Mouse (Mus musculus) hindbrain, embryonic 14.5 days (tissue): ENCODE data around the gene Ikbkg. TPM values are rescaled to one million over a fixed set of nuclear protein-coding genes. Genes with fewer than 3 reads are reported as not detected.
A peak's percentile ranks its signal among the peaks of the same experiment; 100 is the strongest.

Experiments used
- ATAC-seq: fragments of 200-750 bp; cut with Nextera tagmentation; 2 replicates; pipeline ENCODE4 v1.8.0; 2017; ENCODE audit warnings: moderate number of reproducible peaks, mild to moderate bottlenecking, moderate TSS enrichment, moderate library complexity; ENCODE audit not compliant: low FRiP score
- DNase-seq: peaks from one replicate; pipeline ENCODE4 v3.0.0-alpha.2; 2015; ENCODE audit warnings: low spot score
- H3K27ac ChIP-seq: fragments of 300-500 bp; sonication (generic); 2 replicates; pipeline ENCODE4 v1.5.1; 2014; ENCODE audit warnings: mild to moderate bottlenecking, moderate library complexity
- H3K27me3 ChIP-seq: fragments of 300-500 bp; sonication (generic); 2 replicates; pipeline ENCODE4 v1.6.1; 2014; ENCODE audit warnings: mild to moderate bottlenecking, low read length, mixed read lengths; ENCODE audit not compliant: control insufficient read depth, insufficient read depth
- H3K36me3 ChIP-seq: fragments of 300-500 bp; sonication (generic); replicated peaks from 2 replicates; pipeline ENCODE4 v1.6.1; 2014; ENCODE audit not compliant: control insufficient read depth, insufficient read depth
- H3K4me1 ChIP-seq: fragments of 300-500 bp; sonication (generic); replicated peaks from 2 replicates; pipeline ENCODE4 v1.6.1; 2014; ENCODE audit warnings: antibody characterized with exemption, low read length, mixed read lengths; ENCODE audit not compliant: control insufficient read depth, insufficient read depth
- H3K4me2 ChIP-seq: fragments of 300-500 bp; sonication (generic); replicated peaks from 2 replicates; pipeline ENCODE4 v1.6.1; 2014; ENCODE audit warnings: mild to moderate bottlenecking, moderate library complexity
- H3K4me3 ChIP-seq: fragments of 300-500 bp; sonication (generic); replicated peaks from 2 replicates; pipeline ENCODE4 v1.5.1; 2014; ENCODE audit warnings: mild to moderate bottlenecking, low read length
- H3K9ac ChIP-seq: fragments of 300-500 bp; sonication (generic); 2 replicates; pipeline ENCODE4 v1.6.1; 2014
- H3K9me3 ChIP-seq: fragments of 300-500 bp; sonication (generic); 2 replicates; pipeline ENCODE4 v1.6.1; 2016; ENCODE audit warnings: low read length; ENCODE audit not compliant: control insufficient read depth
- WGBS: fragments of 180-500 bp; shearing (Covaris S2); extraction: QIAGEN DNeasy Blood & Tissue Kit; methylation state at CpG from one replicate; pipeline ENCODE4 v1.1.7; 2014; 5-methylcytosine and 5-hydroxymethylcytosine counted together
- polyA plus RNA-seq: library from polyadenylated mRNA; unstranded; fragments of >200 nt; fragmentation: Nextera tagmentation; extraction: Ambion mirVana; gene quantifications from 2 replicates; pipeline ENCODE4 v1.2.1, GENCODE M21; 2014

Ikbkg gene
- polyA plus RNA-seq, 1 experiment from 2014 or later: 17.8 TPM

GRCm38 (mm10) chrX:74384451-74384850, 8.6 kb upstream of the Ikbkg start:
- Histone ChIP-seq H3K27me3 (no peaks in the 10 kb centered on the region), H3K27ac (no peak overlapping the region), H3K9me3 (no peaks in the 10 kb centered on the region), H3K4me1 (no peaks in the 10 kb centered on the region), H3K36me3 (peaks cover 14% of the 10 kb centered on the region), H3K9ac (no peak overlapping the region), H3K4me2 (no peak overlapping the region), H3K4me3 (no peak overlapping the region)
- WGBS: 85% methylated on average over 2 of the region's 2 CpGs
- DNase-seq: no peak
- no peak for ATAC-seq

GRCm38 (mm10) chrX:74388153-74388552, 4.9 kb upstream of the Ikbkg start:
- ATAC-seq: no peak
- no peak for DNase-seq
- H3K4me3 ChIP-seq: no peak overlapping the region
- H3K9ac ChIP-seq: no peak overlapping the region
- H3K4me1 ChIP-seq: no peaks in the 10 kb centered on the region; the same call in 1 of the 2 replicates
- no peak overlapping the region for H3K27ac ChIP-seq
- no peaks in the 10 kb centered on the region for H3K27me3 ChIP-seq
- H3K4me2 ChIP-seq: no peak overlapping the region
- H3K9me3 ChIP-seq: no peaks in the 10 kb centered on the region
- H3K36me3 ChIP-seq: peaks cover 14% of the 10 kb centered on the region

- Histone ChIP-seq H3K27me3 (no peaks in the 10 kb centered on the region), H3K36me3 (no peaks in the 10 kb centered on the region), H3K4me3 (no peak overlapping the region), H3K9ac (no peak overlapping the region), H3K4me1 (no peaks in the 10 kb centered on the region), H3K27ac (no peak overlapping the region), H3K9me3 (no peaks in the 10 kb centered on the region), H3K4me2 (no peak overlapping the region)
- DNase-seq (no peak), ATAC-seq (no peak)
- 91% methylated on average over 3 of the region's 3 CpGs for WGBS
These were observed 7.0 kb downstream of the Ikbkg start for GRCm38 (mm10) chrX:74400136-74400535.

- Histone ChIP-seq H3K27me3 (no peaks in the 10 kb centered on the region), H3K9me3 (no peaks in the 10 kb centered on the region), H3K4me1 (no peaks in the 10 kb centered on the region), H3K9ac (no peak overlapping the region), H3K27ac (no peak overlapping the region), H3K4me3 (no peak overlapping the region), H3K4me2 (no peak overlapping the region), H3K36me3 (no peaks in the 10 kb centered on the region)
- DNase-seq (no peak), ATAC-seq (no peak)
- 34% methylated on average over 2 of the region's 2 CpGs for WGBS
These were observed 15.2 kb downstream of the Ikbkg start for GRCm38 (mm10) chrX:74408340-74408739.

GRCm38 (mm10) chrX:74413377-74413776, 20.3 kb downstream of the Ikbkg start:
- ATAC-seq (peak; percentile 76), DNase-seq (peak; percentile 80)
- Histone ChIP-seq H3K9ac (no peak overlapping the region), H3K27me3 (no peaks in the 10 kb centered on the region), H3K27ac (no peak overlapping the region), H3K4me2 (no peak overlapping the region), H3K36me3 (peaks cover 7% of the 10 kb centered on the region; the same call in 1 of the 2 replicates), H3K9me3 (no peaks in the 10 kb centered on the region), H3K4me3 (no peak overlapping the region), H3K4me1 (no peaks in the 10 kb centered on the region)

- Histone ChIP-seq H3K27me3 (no peaks in the 10 kb centered on the region), H3K27ac (no peak overlapping the region), H3K4me3 (no peak overlapping the region), H3K4me2 (no peak overlapping the region), H3K9me3 (no peaks in the 10 kb centered on the region), H3K36me3 (no peaks in the 10 kb centered on the region), H3K9ac (no peak overlapping the region), H3K4me1 (no peaks in the 10 kb centered on the region)
- DNase-seq: no peak
- no peak for ATAC-seq
These were observed 31.4 kb downstream of the Ikbkg start for GRCm38 (mm10) chrX:74424443-74424842.

- Histone ChIP-seq H3K9me3 (no peaks in the 10 kb centered on the region), H3K4me2 (no peak overlapping the region), H3K4me3 (no peak overlapping the region), H3K4me1 (peaks cover 1% of the 10 kb centered on the region; the same call in 1 of the 2 replicates), H3K27ac (no peak overlapping the region), H3K27me3 (no peaks in the 10 kb centered on the region), H3K9ac (no peak overlapping the region), H3K36me3 (no peaks in the 10 kb centered on the region)
- whole genome bisulfite sequencing: 90% methylated on average over 4 of the region's 4 CpGs
- no peak for DNase-seq
- no peak for ATAC-seq
These were observed 32.1 kb downstream of the Ikbkg start for GRCm38 (mm10) chrX:74425195-74425594.

- H3K27me3 ChIP-seq: no peaks in the 10 kb centered on the region
- DNase-seq (no peak), ATAC-seq (no peak)
- H3K9me3 ChIP-seq: no peaks in the 10 kb centered on the region
- no peak overlapping the region for H3K27ac ChIP-seq
- no peaks in the 10 kb centered on the region for H3K36me3 ChIP-seq
- WGBS: 65% methylated on average over 1 of the region's 1 CpGs
- H3K4me3 ChIP-seq: no peak overlapping the region
- H3K9ac ChIP-seq: no peak overlapping the region
- H3K4me1 ChIP-seq: peaks cover 4% of the 10 kb centered on the region; the same call in 1 of the 2 replicates
- no peak overlapping the region for H3K4me2 ChIP-seq
These were observed 33.2 kb downstream of the Ikbkg start for GRCm38 (mm10) chrX:74426256-74426655.

GRCm38 (mm10) chrX:74427116-74427515, 34.0 kb downstream of the Ikbkg start:
- no peak for DNase-seq
- Histone ChIP-seq H3K27me3 (no peaks in the 10 kb centered on the region), H3K4me1 (peaks cover 4% of the 10 kb centered on the region; the same call in 1 of the 2 replicates), H3K9me3 (no peaks in the 10 kb centered on the region), H3K36me3 (no peaks in the 10 kb centered on the region), H3K9ac (no peak overlapping the region), H3K4me3 (no peak overlapping the region), H3K4me2 (no peak overlapping the region), H3K27ac (no peak overlapping the region)
- no peak for ATAC-seq
- 79% methylated on average over 3 of the region's 3 CpGs for WGBS

- Histone ChIP-seq H3K36me3 (0 out of 2 replicates have a peak, but pooled peaks cover 8% of the 10 kb centered on the region), H3K4me1 (peaks cover 4% of the 10 kb centered on the region; the same call in 1 of the 2 replicates), H3K9me3 (no peaks in the 10 kb centered on the region), H3K27me3 (no peaks in the 10 kb centered on the region), H3K27ac (peak overlapping the region; percentile 84), H3K4me2 (peak overlapping the region; percentile 61), H3K4me3 (peak overlapping the region; percentile 54), H3K9ac (peak overlapping the region; percentile 57; the same call in 1 of the 2 replicates)
- DNase-seq (peak; percentile 33), ATAC-seq (peak; percentile 14)
- WGBS: 29% methylated on average over 35 of the region's 35 CpGs
These were observed 35.2 kb downstream of the Ikbkg start for GRCm38 (mm10) chrX:74428146-74428825.
